Mouse (Mus musculus) neural tube, embryonic 10.5 days (tissue): Measurements from ENCODE around the gene Treh.

Experiments used
- DNase-seq: peaks from one replicate; pipeline ENCODE4 v3.0.0-alpha.2; 2017; ENCODE audit warnings: low spot score; ENCODE audit errors: extremely low spot score

Treh gene

DNA sequence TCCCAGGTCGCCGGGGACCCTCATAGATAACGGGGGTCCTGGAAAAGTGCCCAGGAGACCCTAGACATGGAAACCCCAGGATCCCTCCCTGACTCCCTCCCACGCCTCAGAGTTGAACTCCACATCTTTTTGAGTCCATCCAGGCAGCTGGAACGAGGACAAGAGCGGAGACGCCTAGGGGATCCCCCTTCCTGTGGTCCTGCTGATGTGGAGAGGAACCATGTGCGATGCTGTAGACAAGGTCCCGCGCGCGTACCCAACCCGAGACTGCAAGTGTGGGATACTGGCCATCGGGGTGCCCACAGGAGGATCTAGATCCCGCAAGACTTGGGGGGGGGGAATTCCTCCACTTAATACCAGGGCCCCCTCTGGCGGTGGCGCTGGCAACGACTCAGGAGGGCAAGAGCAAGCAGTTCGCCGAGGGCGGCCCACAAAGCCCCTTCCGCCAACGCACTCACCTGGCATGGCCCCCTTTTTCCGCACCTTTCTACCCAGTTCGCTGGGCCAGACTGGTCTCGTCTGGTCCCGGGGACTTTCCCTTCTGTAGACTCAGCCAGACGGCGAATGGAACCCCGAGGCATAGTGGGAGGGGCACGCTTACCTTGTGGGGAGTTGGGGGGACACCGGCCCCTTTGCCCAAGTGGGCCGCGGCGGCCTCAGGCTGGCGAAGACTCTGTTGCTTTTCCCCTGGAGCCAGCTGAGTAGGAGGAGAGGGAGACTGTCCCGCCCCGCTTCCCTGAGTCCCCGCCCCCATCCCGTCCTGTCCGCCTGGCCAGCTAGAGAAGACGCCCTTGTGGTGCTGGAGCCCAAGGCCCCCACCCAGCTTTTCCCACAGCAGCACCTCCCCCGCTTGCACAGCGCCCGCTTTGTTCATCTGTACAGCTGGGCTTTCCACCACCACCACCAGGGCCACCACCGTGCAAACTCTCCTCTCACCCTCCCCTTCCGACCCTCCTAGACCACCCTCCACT lies 61.8 kb downstream of the Treh start, which contains the start of gene Phldb1:
Phldb1 (minus strand) TSS at position 675 of the 971 bp plus-strand sequence.
- DNase-seq, result peak; percentile 73

GRCm38 (mm10) chr9:44735886-44736285 lies 62.9 kb downstream of the Treh start:
- DNase-seq, result no peak
